Mouse (Mus musculus): ENCODE data around the gene Tmem127.
"Not testable (repeated sequence)": the region's sequence is repeated elsewhere in the genome, so short reads cannot be mapped to it uniquely, and the experiment has no call there.

Tmem127 gene

GRCm38 (mm10) chr2:127247592-127248333 is at the start of gene Tmem127, which contains the start of gene Ciao1:
Gene Tmem127 (plus strand): TSS chr2:127247908.
Gene Ciao1 (minus strand): TSS chr2:127247816.
- DNase-seq (ENCODE audit: low spot score in 2 of 2) = peak; percentile 90 to 99

- DNase-seq (ENCODE audit: low spot score in 2 of 2) = peak; percentile 46 to 70
Measured at GRCm38 (mm10) chr2:127204932-127205331, 42.8 kb upstream of the Tmem127 start.

- not testable (repeated sequence) for DNase-seq (ENCODE audit: low spot score in 2 of 2)
Measured at GRCm38 (mm10) chr2:127205936-127206335, 41.8 kb upstream of the Tmem127 start.

GRCm38 (mm10) chr2:127206916-127207315 is 40.8 kb upstream of the Tmem127 start:
- DNase-seq (ENCODE audit: low spot score in 2 of 2) = no peak

- peak; percentile 85 to 95 for DNase-seq (ENCODE audit: low spot score in 2 of 2)
Measured at GRCm38 (mm10) chr2:127207547-127208451, 39.9 kb upstream of the Tmem127 start, which contains the start of the genes 1810024B03Rik and Snrnp200. Gene 1810024B03Rik (minus strand): TSS chr2:127208280. Gene Snrnp200 (plus strand): TSS chr2:127208386.

- DNase-seq (ENCODE audit: low spot score in 2 of 2) = no peak
Measured at GRCm38 (mm10) chr2:127208452-127208769, 39.3 kb upstream of the Tmem127 start.

- DNase-seq (ENCODE audit: low spot score in 2 of 2) = no peak
Measured at GRCm38 (mm10) chr2:127210701-127211100, 37.0 kb upstream of the Tmem127 start.

- no peak for DNase-seq (ENCODE audit: low spot score in 2 of 2)
Measured at GRCm38 (mm10) chr2:127217746-127218145, 30.0 kb upstream of the Tmem127 start.

GRCm38 (mm10) chr2:127225261-127225660 is 22.4 kb upstream of the Tmem127 start:
- no peak for DNase-seq (ENCODE audit: low spot score in 2 of 2)

- DNase-seq (ENCODE audit: low spot score in 2 of 2) = no peak
Measured at GRCm38 (mm10) chr2:127237897-127238610, 9.7 kb upstream of the Tmem127 start.

GRCm38 (mm10) chr2:127240065-127240464 is 7.6 kb upstream of the Tmem127 start:
- DNase-seq (ENCODE audit: low spot score in 2 of 2) = no peak

GRCm38 (mm10) chr2:127248334-127249004 is 761 bp downstream of the Tmem127 start:
- peak; percentile 64 to 72 for DNase-seq (ENCODE audit: low spot score in 2 of 2)

GRCm38 (mm10) chr2:127250291-127251008 is 2.7 kb downstream of the Tmem127 start:
- DNase-seq (ENCODE audit: low spot score in 2 of 2) = no peak

GRCm38 (mm10) chr2:127251457-127251856 is 3.7 kb downstream of the Tmem127 start:
- DNase-seq (ENCODE audit: low spot score in 2 of 2) = no peak

GRCm38 (mm10) chr2:127251880-127252527 is 4.3 kb downstream of the Tmem127 start:
- DNase-seq (ENCODE audit: low spot score in 2 of 2) = no peak

GRCm38 (mm10) chr2:127252787-127253186 is 5.1 kb downstream of the Tmem127 start:
- DNase-seq (ENCODE audit: low spot score in 2 of 2) = no peak

GRCm38 (mm10) chr2:127254604-127255134 is 7.0 kb downstream of the Tmem127 start:
- DNase-seq (ENCODE audit: low spot score in 2 of 2) = no peak

- no peak for DNase-seq (ENCODE audit: low spot score in 2 of 2)
Measured at GRCm38 (mm10) chr2:127255294-127255693, 7.6 kb downstream of the Tmem127 start.

GRCm38 (mm10) chr2:127259340-127259739 is 11.6 kb downstream of the Tmem127 start:
- no peak for DNase-seq (ENCODE audit: low spot score in 2 of 2)

- no peak for DNase-seq (ENCODE audit: low spot score in 2 of 2)
Measured at GRCm38 (mm10) chr2:127262480-127262879, 14.8 kb downstream of the Tmem127 start.
